Mouse (Mus musculus): ENCODE data around the gene Ppp2r2c.

GRCm38 (mm10) chr5:36887299-36887988 lies 19.1 kb downstream of the Ppp2r2c start:
- TF ChIP-seq CTCF (IDR thresholded peaks at IDR 0.05; ENCODE audit: low read depth) (no peak), EP300 (IDR thresholded peaks at IDR 0.05; ENCODE audit: low read depth) (no peak)

Data from liver, embryonic 14.5 days (tissue).